Mouse (Mus musculus) liver (tissue): ENCODE measurements around the gene Ripply3.

Experiments used
- DNase-seq: peaks from one replicate; pipeline ENCODE4 v3.0.0-alpha.2; 2020; ENCODE audit warnings: mixed read lengths

The Ripply3 gene

GRCm38 (mm10) chr16:94360578-94361350, 32.5 kb downstream of the Ripply3 start:
- no peak for DNase-seq

GRCm38 (mm10) chr16:94362174-94362873, 34.1 kb downstream of the Ripply3 start:
- peak; percentile 18 for DNase-seq

- no peak for DNase-seq
These were observed 35.6 kb downstream of the Ripply3 start for GRCm38 (mm10) chr16:94363814-94364213.

- no peak for DNase-seq
These were observed 37.2 kb downstream of the Ripply3 start for GRCm38 (mm10) chr16:94365435-94365834.

GRCm38 (mm10) chr16:94369596-94370172, 41.5 kb downstream of the Ripply3 start:
- no peak for DNase-seq

GRCm38 (mm10) chr16:94370173-94370914, 42.1 kb downstream of the Ripply3 start, which contains the start of gene Ttc3:
TSS of gene Ttc3 (plus strand) at chr16:94370618.
- peak; percentile 89 for DNase-seq

- DNase-seq = peak; percentile 75
These were observed 42.7 kb downstream of the Ripply3 start for GRCm38 (mm10) chr16:94370915-94371300.

GRCm38 (mm10) chr16:94371301-94371931, 43.2 kb downstream of the Ripply3 start, which contains the start of gene Pigp:
TSS of gene Pigp (minus strand) at chr16:94371842.
- DNase-seq = peak; percentile 70

- no peak for DNase-seq
These were observed 51.2 kb downstream of the Ripply3 start for GRCm38 (mm10) chr16:94379386-94379785.

- no peak for DNase-seq
These were observed 55.1 kb downstream of the Ripply3 start for GRCm38 (mm10) chr16:94383277-94383676.
